Mouse (Mus musculus): ENCODE measurements at regions not wholly inside any gene's neighbourhood (a gene's known extent, or its start where the extent isn't known, plus 50 kb on each side); places are given as distances from the start of the nearest gene placed in this dataset.
"Not testable (repeated sequence)": the region's sequence is repeated elsewhere in the genome, so short reads cannot be mapped to it uniquely, and the experiment has no call there.

DNA sequence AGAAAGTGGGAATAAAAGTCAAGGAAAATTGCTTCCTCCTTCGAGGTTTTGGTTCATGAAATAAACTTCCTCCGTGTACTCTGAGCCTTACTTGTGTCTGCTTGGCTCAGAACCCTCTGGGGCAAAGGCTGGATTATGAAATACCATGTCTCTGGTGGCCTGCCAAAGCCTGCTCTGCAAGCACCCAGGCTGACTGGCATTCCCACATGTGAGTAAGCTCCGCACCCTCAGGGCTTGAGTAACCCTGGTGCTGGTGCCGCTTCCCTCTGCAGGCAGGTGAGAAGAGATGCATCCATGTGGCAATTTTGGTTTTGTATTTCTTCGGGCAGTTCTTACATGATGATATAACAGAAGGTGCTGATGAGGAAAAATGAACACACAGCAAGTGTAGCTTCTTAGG, 66.0 kb downstream of the Nr2f2 start:
- DNase-seq = no peak

DNA sequence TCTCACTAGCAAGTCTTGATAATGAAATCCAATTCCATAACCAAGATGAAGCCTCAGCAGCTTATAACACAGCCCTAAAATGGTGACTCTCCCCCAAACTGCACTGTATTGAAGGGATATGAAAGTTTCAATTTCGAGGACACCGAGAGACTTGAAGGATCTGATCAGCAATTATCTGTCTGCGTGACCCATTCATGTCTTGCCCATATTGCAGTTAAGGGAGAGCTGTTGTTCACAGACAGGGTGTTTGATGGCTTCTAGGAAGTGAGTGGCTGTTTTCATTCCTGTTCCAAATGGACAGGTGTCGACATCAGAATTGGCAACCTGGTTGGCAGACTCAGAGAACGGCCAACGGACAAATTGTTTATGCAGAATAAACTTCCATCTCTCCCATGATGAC, 75.1 kb downstream of the Nr2f2 start:
- DNase-seq = no peak

DNA sequence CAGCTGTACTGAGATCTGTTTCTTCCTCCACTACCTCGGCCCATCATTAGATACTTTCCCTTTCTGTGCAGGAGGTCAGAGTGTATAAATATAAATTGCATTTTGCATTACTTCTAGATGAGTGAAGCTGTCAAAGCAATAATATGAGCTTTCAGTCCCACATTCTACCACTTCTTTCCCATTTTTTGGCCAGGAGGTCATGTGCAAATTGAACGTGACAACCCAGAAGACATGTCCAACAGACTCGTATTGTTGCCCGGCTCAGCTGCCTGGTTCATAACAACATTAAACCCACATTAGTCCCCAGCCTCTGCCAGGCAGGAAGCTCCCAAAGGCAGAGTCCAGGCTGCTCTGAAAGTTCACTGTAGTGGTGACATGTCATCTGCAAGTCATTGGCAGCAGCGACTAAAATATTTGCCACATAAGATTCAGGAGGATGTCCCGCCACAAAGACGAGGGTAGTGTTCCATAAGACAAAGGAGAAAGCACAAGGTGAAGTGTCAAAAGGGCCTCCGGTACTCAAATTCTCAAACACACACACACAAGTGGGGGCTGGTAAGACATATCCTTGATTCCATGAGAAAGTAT, 75.7 kb downstream of the Nr2f2 start:
- no peak for DNase-seq

DNA sequence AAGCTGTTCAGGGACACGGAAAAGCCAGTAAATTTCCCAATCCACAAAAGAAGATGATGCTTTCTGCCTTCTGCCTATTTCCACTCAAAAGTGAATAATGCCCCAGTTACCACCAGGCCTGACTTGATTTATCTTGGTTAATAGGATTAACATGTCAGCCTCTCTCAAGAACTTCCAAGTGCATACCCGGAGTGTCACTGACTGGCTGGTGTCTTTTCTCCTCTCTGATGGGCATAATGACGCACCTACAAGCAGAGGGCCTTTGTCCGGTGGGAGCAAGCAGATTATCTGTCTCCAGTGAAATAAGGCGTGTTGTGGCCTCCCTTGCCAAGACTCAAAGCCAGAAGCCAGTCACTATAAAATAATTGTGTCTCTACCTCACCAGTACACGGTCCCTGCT, 76.3 kb downstream of the Nr2f2 start:
- DNase-seq = no peak

DNA sequence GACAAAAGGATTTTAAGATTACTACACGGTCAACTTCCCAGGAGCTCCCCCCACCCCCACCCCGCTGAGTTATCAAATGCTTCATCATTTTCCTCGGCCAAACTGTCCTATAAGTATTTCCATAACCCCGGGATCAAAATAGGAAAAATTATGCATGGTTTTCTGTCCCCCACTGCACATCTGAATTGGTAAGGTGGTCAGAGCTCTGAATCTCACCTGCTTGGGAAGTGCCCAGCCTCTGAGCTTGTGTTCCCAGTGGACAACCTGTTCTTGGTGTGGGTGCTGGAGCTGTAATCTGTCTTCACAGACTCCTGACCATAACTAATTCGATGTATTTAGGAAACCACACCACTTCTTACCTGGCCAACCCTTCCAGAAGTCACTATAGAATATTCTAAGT, 77.9 kb downstream of the Nr2f2 start:
- no peak for DNase-seq

DNA sequence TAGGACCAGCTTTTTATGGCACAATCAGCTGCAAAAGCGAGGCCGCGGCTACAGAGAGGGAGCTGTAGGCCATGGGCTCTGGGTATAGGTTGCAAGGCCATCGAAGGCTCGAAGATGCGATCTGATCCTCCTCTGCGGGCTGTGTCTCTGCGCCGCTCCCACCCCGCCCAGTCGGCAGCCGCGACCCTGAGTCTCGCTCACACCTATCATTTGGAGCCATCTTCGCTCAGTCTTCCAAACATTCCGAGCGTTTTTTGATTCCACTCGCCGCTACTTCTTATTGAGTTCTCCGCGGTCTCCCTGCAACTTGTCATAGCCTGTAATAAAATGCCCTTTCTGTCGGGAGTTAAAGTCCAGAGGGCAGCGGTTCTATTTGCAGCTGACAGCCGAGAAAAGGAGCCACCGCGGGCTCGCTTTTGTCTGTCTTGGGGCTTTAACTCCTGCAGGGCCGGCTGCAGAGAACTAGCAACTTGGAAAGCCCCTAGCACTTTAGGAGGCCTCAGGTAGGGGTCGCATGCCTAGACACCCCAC, 78.6 kb downstream of the Nr2f2 start:
- no peak for DNase-seq

DNA sequence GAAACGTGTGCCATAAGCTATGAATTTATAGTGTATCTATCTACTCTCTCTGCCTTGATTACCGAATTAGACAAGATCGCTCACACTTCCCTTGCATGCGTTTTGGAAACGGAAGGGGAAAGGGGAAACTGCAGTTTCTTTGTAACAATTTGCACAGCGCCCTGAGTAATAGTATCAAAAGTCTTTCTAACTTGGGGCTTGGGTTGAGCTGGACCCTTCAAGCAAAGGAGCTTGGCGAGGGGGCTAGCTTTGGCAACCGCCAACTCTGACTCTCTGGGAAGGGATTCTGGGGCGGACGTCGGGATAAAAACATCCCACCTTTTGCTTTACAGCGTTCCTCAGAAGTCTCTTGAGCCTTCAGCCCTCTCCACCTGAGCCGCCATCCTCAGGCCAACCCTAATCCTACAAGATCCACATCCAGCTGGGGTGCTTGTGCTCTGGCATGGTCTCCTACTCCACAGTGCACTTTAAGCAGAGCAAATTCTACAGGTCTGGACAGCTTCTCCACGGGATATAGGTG, 79.6 kb downstream of the Nr2f2 start:
- no peak for DNase-seq

DNA sequence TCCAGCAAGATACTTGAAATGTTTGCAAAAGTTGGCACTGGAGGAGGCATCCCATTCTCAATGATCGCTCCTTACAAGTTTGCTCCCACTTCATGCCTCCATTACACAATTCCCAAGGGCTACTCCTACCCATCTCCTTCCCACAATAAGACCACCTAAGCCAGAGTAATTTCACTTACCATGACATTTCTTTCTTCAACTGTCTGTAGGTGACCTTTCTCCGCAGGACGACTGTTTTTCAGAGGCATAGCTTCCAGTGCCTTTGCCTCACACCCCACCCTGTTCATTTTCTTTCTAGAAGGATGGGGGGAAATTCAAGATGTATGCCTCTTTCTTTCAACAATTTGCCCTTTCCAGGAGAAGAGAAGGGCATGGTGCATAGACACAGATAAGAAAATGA, 81.2 kb downstream of the Nr2f2 start:
- no peak for DNase-seq

DNA sequence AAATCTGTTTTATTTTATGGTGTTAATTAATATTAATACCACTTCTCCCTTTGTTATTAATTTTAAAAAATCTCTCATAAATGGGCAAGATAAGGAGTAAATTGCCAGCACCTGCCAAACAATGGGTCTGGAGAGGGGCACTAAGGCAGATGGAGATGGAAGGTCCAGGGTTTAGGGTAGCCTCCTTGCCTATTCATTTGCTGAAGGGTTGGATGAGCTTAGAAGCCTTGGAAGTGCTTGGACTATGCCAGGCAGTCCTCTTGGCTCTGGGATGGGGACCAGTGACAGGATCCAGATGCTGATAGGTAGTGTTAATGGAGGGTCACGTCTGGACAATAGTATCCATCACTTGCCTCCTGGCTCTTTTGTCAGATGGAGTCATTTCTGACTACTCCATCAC, 82.7 kb downstream of the Nr2f2 start:
- no peak for DNase-seq

DNA sequence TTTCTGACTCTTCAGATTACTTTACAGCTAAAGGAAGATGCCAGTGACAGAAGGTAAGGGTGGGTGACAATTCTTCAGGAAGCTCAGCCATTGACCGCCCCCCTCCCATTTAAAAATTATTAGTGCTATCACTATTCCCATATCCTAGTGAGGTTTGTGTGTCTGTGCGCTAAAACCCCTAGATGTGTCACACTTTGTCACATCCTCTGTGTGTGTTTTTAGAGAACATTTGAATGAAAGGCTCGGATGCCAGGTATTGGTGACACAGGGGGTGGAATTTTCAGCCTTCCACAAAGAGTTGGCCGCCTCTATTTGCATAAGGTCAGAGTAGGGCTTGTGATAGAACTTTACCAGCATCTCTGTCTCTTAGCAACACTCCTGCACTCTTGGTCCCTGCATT, 83.4 kb downstream of the Nr2f2 start:
- no peak for DNase-seq

DNA sequence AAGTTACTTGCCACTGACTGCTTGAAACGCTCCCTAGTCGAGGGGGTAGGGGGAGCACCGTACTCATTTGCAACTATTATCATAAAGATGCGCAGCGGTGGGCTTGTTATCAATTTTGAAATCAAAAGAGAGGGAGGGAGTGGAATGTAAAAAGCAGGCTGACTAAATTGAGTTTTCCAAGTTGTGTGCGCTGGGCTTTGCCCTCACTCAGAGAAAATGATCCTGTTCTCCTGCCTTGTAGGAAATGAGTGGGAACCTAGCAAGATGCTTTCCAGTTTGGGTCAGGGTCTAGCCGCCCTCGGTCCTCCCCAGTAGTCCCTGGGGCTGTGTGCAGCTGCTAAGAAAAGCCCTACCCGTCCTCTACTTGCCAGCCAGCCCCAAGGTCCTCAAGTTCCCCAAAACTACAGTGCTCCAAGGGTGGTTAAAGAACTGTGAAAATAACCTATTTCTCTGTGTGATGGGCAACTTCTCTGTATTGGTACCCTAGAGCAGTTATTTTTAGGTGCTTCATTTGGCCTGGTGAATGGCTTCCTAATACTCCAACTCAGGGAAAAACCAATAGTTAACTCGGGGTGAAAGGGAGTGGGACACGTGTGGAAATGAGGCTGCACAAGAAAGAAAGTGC, 84.5 kb downstream of the Nr2f2 start:
- DNase-seq = no peak

DNA sequence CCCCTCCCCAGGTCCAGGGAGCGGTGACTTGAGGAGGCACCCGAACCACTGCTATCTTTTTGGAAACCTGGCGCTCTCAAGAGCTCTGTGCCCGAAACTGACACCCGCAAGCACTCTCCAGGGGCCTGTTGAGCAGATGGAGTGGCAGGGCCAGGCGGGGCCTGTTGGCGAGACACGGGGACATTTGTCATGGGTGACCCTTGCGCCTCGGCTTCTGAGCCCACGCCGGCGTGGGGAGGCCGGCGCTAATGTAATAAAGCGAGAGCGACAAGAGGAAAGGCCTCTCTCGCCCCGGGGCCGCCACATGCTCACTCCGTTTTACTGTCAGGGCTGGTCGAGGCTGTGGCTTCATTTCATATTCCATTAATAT, 85.2 kb downstream of the Nr2f2 start:
- no peak for DNase-seq

DNA sequence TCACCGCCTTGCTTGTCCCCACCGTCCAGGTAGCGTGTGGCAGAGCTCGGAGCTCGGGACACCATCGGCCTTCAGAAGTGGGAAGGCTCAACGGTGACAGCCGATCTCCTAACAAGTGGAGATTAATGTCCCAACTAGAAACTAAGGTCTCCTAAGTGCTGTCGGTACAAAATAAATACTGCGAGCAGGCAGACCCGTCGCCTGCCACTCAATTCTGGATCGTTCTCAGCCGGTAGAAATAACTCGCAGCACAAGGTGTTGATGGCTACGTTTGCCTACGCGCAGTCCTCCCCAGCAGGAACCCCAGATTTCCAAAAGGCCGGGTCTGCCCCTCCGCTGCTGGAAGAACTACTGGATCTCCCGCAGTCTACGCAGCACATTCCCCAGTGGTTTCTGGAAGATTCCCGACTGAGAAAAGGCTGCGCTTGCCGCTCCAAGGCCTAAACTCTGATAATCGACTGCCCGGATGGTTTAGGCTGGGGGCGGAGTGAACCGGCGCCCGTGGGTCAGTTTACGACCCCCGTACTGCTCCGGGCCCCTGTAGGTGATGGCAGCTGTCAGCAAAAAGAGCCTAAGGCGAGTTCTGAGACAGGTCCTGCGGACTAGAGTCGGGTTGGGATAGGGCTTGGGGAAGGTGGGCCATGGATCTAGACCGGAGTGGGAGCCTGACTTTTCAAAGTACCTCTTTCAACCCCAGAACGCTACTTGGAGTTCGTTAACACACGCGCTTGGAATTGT, 85.7 kb downstream of the Nr2f2 start:
- DNase-seq = no peak

DNA sequence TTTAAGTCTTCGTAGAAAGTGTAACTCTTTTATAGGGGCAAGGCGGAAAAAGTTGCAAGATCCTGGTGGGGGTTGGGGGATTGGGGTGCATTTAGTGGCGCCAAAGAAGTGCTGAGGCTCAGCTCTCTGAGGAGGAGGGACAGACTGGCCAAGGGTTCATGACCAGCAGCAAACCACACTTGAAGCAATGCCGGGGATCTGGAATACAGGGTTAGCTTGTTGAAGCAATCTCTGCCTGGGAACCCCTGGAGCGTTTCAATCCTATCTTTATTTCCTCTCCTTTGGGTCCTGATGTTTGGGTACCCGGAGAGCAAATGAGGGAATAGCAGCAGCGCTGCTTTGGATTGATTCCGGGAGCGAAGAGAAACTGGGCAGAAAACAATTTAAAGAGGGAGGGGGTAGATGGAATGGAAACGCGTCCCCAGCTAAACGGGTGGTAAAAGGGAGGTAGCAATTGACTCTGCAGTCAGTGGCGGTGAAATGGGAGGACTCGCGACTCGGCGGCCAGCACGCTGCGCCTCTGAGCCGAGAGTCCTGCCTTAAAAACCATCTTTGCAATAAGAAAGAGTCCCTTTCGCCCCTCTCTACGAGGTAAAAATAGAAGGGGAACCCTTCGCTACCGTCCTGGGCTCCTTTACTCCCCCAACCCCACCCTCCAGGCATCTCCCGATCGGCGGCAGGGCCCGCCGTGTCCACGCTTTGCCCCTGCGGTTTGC, 86.5 kb downstream of the Nr2f2 start:
- DNase-seq = no peak

DNA sequence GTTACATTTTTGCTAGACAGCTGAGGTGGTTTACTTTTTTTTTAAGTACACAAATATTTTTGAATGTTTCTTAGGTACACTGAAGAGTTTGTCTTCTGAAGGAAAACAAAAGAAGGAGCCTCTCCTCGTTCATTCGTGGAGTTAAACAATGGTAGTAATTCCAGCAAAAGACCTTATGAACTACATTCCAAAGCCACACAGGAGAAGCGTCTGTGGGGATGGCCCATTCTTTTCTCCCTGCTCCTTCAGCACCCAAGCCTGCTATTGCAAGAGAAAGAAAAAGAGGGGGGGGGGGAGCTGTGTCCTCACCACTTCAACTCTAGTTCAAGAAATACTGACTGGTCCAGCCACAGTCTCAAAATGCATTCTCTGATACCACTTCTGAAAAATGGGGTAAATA, 87.4 kb downstream of the Nr2f2 start:
- no peak for DNase-seq

DNA sequence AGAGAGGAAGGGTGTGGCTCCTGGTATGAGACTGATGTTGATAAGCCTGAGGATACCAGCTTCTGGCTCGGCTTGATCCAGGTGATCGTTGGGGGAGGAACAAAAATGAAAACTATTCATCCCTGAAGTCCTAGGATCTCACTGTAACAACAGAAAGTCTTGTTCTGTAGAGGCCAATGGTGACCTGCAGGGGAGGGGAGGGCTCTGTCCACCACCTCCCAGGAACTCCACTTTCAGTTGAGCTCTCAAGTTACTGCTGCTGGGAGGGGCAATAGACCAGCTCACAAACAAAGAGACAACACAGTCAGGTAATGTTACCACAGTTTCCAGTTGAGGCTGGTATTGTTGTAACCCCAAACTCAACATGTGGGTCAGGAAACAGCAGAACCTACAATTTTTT, 90.5 kb downstream of the Nr2f2 start:
- no peak for DNase-seq

DNA sequence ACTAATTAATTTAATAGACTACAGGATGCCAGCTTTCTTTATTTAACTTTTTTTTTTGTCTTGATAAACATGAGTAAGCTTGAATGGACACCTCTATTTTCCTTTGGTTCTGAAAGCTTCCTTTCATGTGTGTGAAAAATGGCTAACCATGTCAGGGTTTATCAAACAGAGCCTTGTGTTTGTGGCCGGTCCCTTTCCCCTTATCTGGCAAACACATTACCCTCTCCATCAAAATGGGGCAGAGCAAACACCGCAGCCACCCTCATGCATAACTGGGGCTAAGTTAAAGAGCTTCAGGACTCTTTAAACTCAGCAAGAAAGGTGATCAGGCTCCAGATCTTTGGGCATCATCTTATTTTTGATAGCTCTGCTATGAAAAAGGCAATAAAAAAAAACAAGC, 92.2 kb downstream of the Nr2f2 start:
- no peak for DNase-seq

DNA sequence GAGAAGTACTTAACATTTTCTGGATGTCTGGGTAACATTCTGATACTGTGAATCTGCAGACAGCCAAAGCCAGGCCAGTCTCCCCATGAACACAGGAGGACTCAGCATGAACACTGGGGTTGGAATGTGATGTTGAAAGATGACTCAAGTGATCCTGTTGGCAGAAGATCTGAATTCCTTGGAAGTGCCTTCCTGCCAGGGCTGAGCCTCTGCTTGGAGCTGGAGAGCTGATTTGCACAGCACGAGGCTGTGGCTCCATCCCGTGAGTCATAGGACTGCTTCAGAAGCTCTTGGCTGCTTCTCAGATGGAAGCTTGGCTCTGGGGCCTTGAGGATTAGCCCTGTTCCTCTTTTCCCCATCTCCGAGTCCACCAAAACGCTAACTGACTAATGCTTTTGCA, 99.5 kb downstream of the Nr2f2 start:
- no peak for DNase-seq

DNA sequence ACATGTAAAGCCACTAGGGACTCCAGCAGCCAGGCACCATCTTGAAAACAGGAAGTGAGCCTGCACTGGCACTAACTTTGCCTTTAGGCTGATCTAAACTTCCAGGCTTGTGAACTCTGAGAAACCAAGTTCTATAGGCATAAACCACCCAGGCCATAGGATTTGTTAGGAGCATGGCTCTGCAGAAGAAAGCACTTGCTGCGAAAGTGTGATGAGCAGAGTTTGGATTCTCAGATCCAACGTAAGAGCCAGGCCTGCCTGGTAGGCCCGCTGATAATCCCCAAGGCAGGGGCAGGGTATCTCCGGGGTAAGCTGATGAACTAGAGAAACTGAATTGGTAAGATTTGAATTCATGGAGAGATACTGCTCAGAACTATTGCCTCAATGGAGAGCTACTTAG, 109.7 kb downstream of the Nr2f2 start:
- DNase-seq = no peak

DNA sequence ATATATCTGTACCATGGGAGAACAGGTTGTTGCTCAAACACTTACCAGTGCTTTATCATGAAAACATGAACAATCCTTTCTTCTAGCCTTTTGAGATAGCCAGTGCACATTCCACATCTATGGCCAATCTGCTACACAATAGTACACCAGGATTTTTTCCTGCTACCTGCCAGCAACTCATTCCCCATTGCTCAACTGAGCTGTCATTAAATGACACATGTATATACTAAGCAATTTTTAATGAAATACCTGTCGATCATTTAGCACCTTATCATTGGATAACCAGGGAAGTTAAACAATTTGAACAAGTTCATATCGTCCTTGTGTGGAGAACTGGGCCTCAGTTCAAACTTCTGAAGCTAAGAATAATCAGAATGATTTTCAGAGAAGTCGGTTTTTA, 111.5 kb downstream of the Nr2f2 start:
- DNase-seq = no peak

DNA sequence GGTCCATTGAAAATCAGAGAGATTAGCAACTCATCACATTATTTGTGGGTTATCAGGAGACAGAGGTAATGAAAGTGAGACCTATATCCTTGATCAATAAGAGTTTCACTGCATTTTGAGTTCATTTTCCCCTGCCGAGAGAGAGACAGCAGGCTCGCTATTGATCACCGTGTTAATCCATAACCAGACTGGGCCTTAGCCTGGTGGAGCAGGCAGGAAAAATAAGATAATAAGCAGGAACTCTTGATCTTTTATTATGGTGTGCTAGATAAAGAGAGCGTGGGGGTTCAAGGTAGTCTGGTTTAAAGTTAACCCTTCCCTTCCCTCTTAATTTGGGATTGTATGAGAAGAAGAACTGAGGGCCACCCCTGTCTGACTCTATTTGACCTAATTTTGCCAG, 113.3 kb downstream of the Nr2f2 start:
- no peak for DNase-seq

DNA sequence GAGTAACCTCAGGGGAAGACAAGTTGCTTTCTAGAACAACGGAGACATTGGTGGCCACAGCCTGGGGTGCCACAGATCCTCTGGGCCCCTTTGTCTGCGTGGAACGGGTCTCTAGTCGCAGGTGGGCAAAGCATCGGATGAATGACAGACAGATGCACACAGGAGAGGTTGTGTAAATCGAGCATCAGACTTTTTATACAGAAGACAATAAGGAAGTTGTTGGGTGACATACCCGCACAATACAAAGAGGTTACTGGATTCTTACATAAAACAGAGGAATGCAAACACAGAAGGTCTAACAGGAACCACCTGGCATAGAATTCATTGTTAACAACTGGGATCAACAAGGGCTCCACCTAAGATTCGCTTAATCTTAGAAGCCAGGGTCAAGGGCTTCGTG, 127.5 kb downstream of the Nr2f2 start:
- not testable (repeated sequence) for DNase-seq

DNA sequence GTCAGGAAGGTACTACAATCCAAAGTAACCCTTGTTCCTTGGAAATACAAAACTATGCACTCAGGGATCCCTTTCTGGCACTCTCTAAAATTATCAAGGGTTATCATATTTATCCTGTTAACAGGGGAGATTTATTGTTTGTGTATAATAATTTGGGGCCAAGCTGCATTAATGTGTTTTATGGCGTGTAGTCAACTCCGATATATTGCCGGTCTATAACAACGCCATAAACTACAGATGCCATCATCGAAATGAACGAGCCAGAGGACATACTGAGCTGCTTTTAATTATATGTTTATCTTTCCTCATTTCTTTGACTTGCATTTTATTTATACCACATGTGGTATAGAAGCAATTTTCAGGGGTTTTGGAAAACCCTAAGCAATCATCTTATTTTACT, 147.2 kb downstream of the Nr2f2 start:
- no peak for DNase-seq

DNA sequence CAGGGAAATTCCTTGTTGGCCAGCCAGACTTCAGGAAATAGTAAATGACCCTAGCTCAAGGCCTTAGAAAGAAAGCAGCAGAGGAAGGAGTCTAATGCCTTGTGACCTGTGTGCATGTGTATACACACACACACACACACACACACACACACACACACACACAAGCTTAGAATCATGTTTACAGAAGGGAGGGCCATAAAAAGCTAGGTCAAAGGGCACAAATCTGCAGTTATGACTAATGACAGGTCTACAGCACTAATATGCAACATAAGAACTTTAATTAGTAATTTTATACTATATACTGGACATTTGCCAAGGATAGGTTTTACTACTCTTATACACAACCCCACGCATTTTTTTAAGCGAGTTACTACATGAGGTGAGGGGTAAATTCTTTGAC, 149.4 kb downstream of the Nr2f2 start:
- DNase-seq = no peak
